Mouse (Mus musculus): ENCODE measurements at regions not wholly inside any gene's neighbourhood (a gene's known extent, or its start where the extent isn't known, plus 50 kb on each side); places are given as distances from the start of the nearest gene placed in this dataset.

DNA sequence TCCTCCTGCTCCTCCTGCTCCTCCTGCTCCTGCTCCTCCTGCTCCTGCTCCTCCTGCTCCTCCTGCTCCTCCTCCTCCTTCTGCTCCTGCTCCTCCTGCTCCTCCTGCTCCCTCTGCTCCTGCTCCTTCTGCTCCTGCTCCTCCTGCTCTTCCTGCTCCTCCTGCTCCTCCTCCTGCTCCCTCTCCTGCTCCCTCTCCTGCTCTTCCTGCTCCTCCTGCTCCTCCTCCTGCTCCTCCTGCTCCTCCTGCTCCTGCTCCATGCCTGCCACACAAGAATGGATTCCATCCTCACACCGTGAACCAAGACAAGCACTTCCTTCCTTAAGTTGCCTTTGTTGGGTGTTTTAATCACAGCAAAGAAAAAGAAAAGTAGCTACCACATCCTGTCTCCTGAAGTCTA is 144.4 kb upstream of the A230072I06Rik start:
- Histone ChIP-seq H3K9me3 (replicated peaks; ENCODE audit: low read length) (no peaks in the 10 kb centered on the region), H3K79me2 (replicated peaks; ENCODE audit: control insufficient read depth, extremely low read depth, insufficient read depth, poor library complexity, severe bottlenecking) (no peaks in the 10 kb centered on the region), H3K4me2 (ENCODE audit: insufficient read depth, low read depth, poor library complexity, severe bottlenecking) (no peak overlapping the region), H3K27ac (ENCODE audit: insufficient read depth, low read depth) (no peak overlapping the region), H3K27me3 (replicated peaks) (peaks cover 52% of the 10 kb centered on the region), H3K4me3 (replicated peaks in 1 of 3; ENCODE audit: low read depth in 2 of 3, low read length in 2 of 3, poor library complexity in 1 of 3) (no peak overlapping the region), H3K36me3 (replicated peaks in 1 of 2; ENCODE audit: control insufficient read depth in 1 of 2, insufficient read depth in 1 of 2, low read length in 1 of 2) (no peaks in the 10 kb centered on the region), H3K4me1 (ENCODE audit: control insufficient read depth in 1 of 2, insufficient read depth in 2 of 2) (no peaks in the 10 kb centered on the region), H3K9ac (ENCODE audit: insufficient read depth, low read depth) (no peak overlapping the region)
- TF ChIP-seq ZNF384 (IDR thresholded peaks at IDR 0.05; ENCODE audit: low read depth, low read length) = no peak
- no peak for TF ChIP-seq JUND (conservative IDR thresholded peaks at IDR 0.05; ENCODE audit: low read depth, low read length)
- TF ChIP-seq CHD2 (IDR thresholded peaks at IDR 0.05; ENCODE audit: low read length) = no peak
- dilution Hi-C loops (cut with MboI; ENCODE audit: extremely low pct_ligation_motif_present, extremely low pct_unique_long_range_greater_than_20kb, low sequenced_read_pairs) (no loop called here), in situ Hi-C loops (cut with MboI; ENCODE audit: low pct_ligation_motif_present, low pct_unique_long_range_greater_than_20kb, low sequenced_read_pairs) (no loop called here)
- DNase-seq (ENCODE audit: extremely low read depth) = no peak

DNA sequence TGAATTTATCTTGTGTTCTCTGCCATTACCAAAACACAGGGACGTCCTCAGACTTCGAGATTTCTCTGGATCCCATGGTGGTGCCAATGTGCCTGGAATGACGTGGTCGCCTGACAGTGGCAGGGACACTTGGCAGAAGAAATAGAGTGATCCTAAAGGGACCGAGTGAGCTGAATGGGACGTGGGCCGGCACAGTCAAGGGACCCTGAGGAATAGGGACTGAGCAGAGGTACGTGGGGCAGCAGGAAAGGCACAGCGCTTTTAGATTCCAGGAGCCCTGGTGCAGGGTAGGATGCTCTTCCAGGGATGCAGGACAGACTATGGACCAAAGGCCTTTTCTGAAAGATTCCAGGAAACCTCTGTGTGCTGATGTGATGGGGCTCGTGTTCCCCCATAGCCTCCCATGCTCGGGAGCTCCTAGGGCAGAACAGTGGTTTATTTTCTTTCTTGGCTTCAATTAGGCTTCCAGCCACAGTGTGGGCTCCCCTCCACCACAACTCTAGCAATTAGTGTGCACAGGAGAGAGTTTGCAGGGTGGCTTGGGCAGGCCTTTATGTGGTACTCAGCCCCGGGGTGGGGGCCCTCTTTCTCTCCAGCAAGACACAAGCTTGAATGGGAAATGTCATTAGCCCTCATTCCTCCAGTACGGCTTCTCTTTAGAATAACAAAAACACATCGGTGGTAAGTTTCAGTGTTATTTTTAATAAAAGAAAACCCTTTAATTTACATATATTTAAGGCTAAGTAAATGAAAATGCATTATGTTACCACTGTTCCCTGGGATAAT is 143.0 kb upstream of the A230072I06Rik start:
- peaks cover 51% of the 10 kb centered on the region for H3K27me3 ChIP-seq (replicated peaks)
- dilution Hi-C loops (cut with MboI; ENCODE audit: extremely low pct_ligation_motif_present, extremely low pct_unique_long_range_greater_than_20kb, low sequenced_read_pairs) (no loop called here), in situ Hi-C loops (cut with MboI; ENCODE audit: low pct_ligation_motif_present, low pct_unique_long_range_greater_than_20kb, low sequenced_read_pairs) (no loop called here)
- H3K79me2 ChIP-seq (replicated peaks; ENCODE audit: control insufficient read depth, extremely low read depth, insufficient read depth, poor library complexity, severe bottlenecking) = no peaks in the 10 kb centered on the region
- no peak for DNase-seq (ENCODE audit: extremely low read depth)
- H3K4me3 ChIP-seq (replicated peaks in 1 of 3; ENCODE audit: low read depth in 2 of 3, low read length in 2 of 3, poor library complexity in 1 of 3) = no peak overlapping the region
- H3K27ac ChIP-seq (ENCODE audit: insufficient read depth, low read depth) = no peak overlapping the region
- H3K9me3 ChIP-seq (replicated peaks; ENCODE audit: low read length) = no peaks in the 10 kb centered on the region
- H3K9ac ChIP-seq (ENCODE audit: insufficient read depth, low read depth) = no peak overlapping the region
- H3K4me1 ChIP-seq (ENCODE audit: control insufficient read depth in 1 of 2, insufficient read depth in 2 of 2) = no peaks in the 10 kb centered on the region
- TF ChIP-seq POLR2AphosphoS2 (IDR thresholded peaks at IDR 0.05; ENCODE audit: low read depth, low read length) = no peak
- no peak for TF ChIP-seq RCOR1 (conservative IDR thresholded peaks at IDR 0.05; ENCODE audit: low read depth, low read length)
- H3K36me3 ChIP-seq (replicated peaks in 1 of 2; ENCODE audit: control insufficient read depth in 1 of 2, insufficient read depth in 1 of 2, low read length in 1 of 2) = no peaks in the 10 kb centered on the region
- H3K4me2 ChIP-seq (ENCODE audit: insufficient read depth, low read depth, poor library complexity, severe bottlenecking) = no peak overlapping the region

DNA sequence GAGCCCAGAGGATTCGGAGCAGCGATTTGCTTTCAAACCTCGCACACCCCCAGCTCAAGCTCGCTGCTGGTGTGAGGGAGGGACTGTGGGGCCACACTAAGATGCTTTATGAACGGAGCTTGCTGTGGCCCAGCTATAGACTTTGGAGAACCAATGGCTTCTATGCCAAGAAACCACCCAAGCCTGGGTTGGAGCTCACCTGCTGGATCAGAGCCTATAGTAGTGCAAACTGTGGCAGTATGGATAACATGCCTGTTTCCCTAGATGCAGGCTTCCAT is 142.5 kb upstream of the A230072I06Rik start:
- Histone ChIP-seq H3K4me2 (ENCODE audit: insufficient read depth, low read depth, poor library complexity, severe bottlenecking) (no peak overlapping the region), H3K9ac (ENCODE audit: insufficient read depth, low read depth) (no peak overlapping the region), H3K79me2 (replicated peaks; ENCODE audit: control insufficient read depth, extremely low read depth, insufficient read depth, poor library complexity, severe bottlenecking) (no peaks in the 10 kb centered on the region), H3K36me3 (replicated peaks in 1 of 2; ENCODE audit: control insufficient read depth in 1 of 2, insufficient read depth in 1 of 2, low read length in 1 of 2) (no peaks in the 10 kb centered on the region), H3K9me3 (replicated peaks; ENCODE audit: low read length) (no peaks in the 10 kb centered on the region), H3K27ac (ENCODE audit: insufficient read depth, low read depth) (no peak overlapping the region), H3K27me3 (replicated peaks) (peaks cover 53% of the 10 kb centered on the region), H3K4me1 (ENCODE audit: control insufficient read depth in 1 of 2, insufficient read depth in 2 of 2) (no peaks in the 10 kb centered on the region), H3K4me3 (replicated peaks in 1 of 3; ENCODE audit: low read depth in 2 of 3, low read length in 2 of 3, poor library complexity in 1 of 3) (no peak overlapping the region)
- in situ Hi-C loops (cut with MboI; ENCODE audit: low pct_ligation_motif_present, low pct_unique_long_range_greater_than_20kb, low sequenced_read_pairs) = no loop called here
- TF ChIP-seq CTCF (conservative IDR thresholded peaks at IDR 0.05 in 1 of 2, IDR thresholded peaks at IDR 0.05 in 1 of 2; ENCODE audit: low read depth in 2 of 2, low read length in 2 of 2) (no peak), HCFC1 (IDR thresholded peaks at IDR 0.05; ENCODE audit: low read depth, low read length) (no peak), KAT2A (IDR thresholded peaks at IDR 0.05; ENCODE audit: insufficient replicate concordance, low read length) (no peak), MXI1 (IDR thresholded peaks at IDR 0.05; ENCODE audit: low read depth, low read length) (no peak), RCOR1 (conservative IDR thresholded peaks at IDR 0.05; ENCODE audit: low read depth, low read length) (no peak), ELF1 (IDR thresholded peaks at IDR 0.05; ENCODE audit: low read depth, low read length) (no peak), IRF4 (IDR thresholded peaks at IDR 0.05; ENCODE audit: low read depth, low read length) (no peak), NELFE (IDR thresholded peaks at IDR 0.05; ENCODE audit: low read depth, low read length) (no peak), MAZ (IDR thresholded peaks at IDR 0.05; ENCODE audit: low read depth, low read length) (no peak)
- DNase-seq (ENCODE audit: extremely low read depth) = no peak
- dilution Hi-C loops (cut with MboI; ENCODE audit: extremely low pct_ligation_motif_present, extremely low pct_unique_long_range_greater_than_20kb, low sequenced_read_pairs) = no loop called here
